Mouse (Mus musculus): Measurements from ENCODE around the gene Taok3.

The Taok3 gene

DNA sequence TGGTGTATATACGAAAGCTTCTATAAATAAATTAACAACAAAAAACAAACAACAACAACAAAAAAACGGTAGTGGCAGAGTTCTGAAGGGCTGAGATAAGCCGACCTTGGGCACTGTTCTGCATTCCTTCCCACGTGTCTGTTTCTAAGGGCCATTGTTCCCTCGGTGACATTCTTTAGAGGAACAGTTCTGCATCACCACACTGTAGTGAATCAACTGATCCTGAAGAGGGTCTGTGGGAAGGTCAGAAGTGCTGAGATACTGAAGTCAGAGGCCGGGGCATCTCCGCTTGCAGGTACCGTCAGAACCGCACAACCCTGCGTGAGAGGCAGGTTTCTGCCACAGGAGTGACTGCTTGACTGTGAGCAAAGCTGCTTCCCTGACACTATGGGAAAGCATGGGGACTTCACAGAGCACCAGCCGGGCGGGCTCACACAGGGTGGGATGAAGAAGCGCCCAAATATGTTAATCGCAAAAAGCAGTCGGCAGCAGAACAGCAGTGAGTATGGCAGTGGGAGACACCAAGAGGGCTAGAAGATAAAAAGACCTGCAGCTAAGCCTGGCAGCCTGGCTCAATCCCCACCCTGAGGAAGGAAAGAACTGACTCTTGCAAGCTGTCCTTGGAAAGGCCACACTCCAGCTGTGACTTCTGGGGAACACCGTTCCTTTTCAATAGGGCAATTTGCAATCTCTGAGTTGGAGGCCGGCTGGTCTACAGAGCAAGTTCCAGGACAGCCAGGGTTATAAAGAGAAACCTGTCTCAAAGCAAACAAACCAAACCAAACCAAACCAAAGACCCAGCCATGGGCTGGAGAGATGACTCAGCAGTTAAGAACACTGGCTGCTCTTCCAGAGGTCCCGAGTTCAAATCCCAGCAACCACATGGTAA lies 184.0 kb downstream of the Taok3 start:
- DNase-seq (ENCODE audit: low spot score): no peak

DNA sequence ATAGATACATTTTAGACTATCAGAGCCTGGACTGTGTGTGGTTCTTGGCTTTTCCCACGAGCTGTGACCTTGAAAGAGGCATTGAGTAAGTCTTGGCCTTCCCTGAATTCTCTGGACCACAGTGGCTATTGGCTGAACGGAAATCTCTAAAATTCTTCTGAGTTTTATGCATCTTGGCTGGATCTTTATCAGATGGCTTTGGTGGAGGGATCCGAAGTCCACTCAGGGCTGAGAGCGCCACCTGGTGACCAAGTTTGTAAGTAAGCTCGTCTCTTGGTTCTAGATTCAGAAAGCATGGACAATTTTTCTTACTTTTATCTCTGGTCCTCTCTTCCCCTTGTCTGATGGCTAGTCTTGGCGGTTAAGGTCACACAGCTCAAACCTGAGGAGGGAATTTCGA lies 185.0 kb downstream of the Taok3 start:
- DNase-seq (ENCODE audit: low spot score): peak; percentile 69

DNA sequence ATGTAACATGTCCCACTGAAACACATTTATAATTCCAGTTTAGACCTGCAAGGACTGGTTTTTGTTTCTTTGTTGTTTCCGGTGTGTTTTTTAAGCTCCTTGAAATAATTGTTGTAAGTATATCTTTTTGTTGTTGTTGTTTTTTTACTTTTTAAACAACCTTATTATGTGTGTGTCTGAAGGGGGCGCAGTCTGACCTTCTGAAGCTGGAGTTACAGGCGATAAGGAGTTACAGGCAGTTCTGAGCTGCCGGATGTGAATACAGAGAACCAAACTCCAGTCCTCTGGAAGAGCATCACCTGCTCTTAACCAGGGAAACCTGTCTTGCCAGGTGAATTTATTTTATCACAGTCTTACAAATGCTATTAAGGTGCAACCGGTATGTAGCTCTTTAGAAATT lies 185.8 kb downstream of the Taok3 start:
- no peak for DNase-seq (ENCODE audit: low spot score)

DNA sequence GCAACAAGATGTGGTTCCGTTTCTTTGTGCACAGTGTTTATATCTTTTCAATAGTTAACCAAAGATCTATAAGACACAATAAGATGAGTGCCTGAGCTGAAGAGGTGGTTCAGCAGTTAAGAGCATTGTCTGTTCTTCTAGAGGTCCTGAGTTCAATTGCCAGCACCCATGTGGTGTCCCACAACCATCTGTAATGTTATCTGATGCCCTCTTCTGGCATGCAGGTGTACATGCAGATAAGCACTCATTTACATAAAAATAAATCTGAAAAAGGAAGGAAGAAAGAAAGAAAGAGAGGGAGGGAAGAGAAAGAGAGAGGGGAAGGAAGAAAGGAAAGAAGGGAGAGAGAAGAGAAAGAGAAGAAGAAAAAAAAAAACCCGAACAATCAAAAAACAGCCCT lies 186.9 kb downstream of the Taok3 start:
- no peak for DNase-seq (ENCODE audit: low spot score)

DNA sequence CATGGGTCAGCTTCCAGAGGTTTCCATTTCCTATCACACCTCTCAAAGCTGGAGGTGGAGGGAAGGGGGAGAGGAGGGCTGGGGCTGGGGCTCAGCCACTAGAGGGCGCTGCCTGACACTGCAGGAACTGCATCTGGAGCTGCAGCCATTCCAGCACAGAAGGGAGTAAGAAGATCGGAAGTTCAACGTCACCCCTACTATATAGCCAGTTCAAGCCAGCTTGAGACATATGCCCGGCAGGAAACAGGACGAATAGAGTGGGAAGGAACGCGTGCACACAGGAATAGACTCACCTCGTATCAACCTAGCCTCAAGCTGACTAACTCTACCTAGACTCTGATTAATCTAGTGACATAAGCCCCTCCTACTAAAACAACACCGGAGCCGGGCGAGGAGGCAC lies 187.8 kb downstream of the Taok3 start:
- DNase-seq (ENCODE audit: low spot score): no peak

DNA sequence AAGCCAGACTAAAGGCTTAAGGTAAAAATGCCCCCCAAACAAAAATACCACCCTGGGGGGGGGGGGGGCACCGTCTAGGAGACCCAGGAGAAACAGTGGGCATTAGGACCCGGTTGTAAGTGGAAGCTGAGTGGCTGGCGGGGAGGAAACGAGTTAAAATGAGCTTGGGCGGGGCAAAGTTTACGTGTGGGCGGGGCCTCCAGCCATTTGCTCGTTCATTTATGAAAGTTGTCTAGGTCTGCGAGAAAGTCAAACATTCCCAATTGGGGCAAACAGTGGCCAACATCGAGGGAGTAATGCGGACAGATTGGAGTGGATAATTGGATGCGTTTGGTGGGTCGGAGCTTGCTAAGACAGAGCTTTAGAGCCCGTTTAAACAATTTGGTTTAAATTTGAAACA lies 193.5 kb downstream of the Taok3 start:
- no peak for DNase-seq (ENCODE audit: low spot score)

DNA sequence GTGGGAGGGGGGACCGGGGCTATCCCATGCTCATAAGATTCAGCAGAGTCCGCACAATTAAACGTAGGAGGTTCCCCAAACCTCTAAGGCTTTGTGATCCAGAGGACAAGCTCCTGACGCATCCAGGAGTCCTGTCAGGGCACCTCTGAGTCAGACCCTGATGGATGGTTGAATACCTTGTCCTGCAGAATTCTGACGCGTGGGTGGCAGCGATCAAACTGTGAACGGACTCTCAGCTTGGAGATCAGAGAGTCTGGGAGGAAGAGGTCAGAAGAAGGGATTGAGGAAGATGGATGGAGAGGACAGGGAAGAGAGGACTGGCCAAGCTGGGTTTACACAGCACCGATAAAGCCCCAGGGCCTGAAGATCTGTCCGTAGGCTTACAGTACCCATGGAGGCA lies 194.0 kb downstream of the Taok3 start:
- no peak for DNase-seq (ENCODE audit: low spot score)

DNA sequence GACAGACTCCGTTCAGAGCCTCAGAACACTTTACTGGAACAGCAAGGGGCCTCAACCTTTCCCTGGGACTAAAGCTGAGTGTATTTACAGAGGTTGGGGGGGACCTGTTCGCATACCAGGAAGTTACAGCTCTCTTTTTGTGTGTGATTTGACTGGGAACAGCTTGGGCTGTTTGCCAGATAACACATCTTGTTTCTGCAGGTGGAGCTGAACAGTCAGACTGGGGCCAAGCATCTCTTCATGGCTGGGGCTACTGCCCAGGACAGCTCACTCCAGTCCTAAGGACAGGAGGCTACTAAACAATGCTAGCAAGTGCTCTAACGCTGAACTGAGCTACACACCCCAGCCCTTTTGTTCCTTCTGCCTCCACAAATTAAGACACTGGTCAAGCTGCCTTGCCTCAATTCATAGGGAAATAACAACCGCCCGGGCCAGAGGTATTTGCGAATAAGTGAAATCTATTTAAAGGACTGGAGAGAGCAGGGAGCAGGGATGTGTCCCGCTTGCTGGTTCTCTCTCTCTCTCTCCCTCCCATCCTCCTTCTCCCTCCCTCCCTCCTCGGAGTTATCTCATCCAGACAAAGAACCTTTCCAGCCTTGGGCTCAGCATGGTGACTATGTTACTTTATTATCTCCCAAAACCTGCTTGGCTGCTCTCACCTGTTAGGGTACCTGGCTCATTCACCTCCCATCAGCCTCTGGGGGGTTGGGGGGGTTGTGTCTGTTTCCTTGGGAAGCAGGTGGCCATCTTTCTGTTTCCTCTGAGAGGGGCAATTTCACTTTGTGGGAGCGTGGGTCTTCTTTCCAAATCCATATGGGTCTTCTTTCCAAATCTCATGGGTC lies 194.9 kb downstream of the Taok3 start:
- DNase-seq (ENCODE audit: low spot score): no peak

DNA sequence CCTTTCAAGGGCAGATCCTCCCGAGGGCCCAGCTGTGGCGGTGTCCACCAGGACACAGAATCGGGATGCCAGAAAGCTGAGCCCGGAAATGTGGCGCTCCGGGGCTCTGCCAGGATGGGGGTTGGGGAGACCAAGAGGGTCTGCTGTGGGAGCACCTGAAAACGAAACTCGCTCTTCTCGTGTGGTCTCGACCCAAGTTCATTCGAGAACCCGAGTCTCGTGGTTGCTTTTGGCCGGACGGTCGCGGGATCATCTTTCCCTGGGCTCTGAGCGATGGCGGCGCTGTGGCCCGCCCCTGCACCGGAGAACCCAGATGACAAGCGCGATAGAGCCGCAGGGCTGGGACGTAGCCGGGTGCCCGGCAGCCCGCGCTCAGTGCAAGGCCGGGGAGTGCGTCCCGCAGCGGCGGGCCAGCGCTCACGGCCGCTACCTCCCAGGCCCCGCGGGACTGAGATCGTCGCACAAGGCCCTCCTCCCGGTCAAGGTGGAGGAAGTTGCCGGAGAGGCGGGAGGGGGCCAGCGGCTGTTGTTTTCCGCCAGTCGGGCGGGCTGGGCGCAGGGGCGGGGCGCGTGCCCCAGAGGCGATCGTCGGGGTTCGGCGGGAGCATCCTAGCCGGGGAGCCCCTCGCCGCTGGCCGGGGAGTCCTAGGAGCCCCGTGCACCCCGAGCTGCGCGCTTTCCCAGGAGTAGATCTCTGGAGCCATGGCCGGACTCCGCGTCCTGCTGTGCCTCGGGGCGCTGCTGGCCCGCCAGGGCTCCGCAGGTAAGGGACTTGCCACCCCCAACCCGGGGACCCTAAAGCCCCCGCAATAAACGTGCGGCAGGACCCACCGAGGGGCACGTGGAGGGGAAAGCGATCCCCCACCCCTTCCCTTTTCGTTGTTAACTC lies 199.1 kb downstream of the Taok3 start, which contains the start of gene Vsig10:
Gene Vsig10 (plus strand): TSS at position 343 of the 889 bp plus-strand sequence.
- DNase-seq (ENCODE audit: low spot score): peak; percentile 72

DNA sequence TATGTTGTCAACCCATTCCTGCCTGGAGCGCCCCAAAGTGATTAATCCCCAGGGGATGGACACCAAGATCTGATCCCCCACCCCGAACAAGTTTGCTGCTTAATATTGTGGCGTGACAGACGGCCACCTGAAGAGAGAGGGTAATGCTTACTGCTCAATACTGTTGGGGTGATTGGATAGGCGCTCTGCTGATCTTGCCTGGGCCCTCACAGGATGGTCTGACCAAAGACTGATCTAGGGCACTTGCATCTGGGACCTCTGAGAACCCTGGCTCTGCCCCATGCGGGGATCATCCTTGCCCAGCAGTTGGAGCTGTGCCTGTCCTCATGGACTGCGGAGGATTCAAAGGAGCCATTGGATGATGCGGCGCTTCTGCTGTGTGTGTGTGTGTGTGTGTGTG lies 203.8 kb downstream of the Taok3 start:
- DNase-seq (ENCODE audit: low spot score): no peak
